Mouse (Mus musculus) cerebellum, adult 2 months (tissue): Measurements from ENCODE around the gene Faah.

Source experiments
- CTCF ChIP-seq: fragments of 200-500 bp; IDR thresholded peaks from 2 replicates; pipeline ENCODE4 v1.5.1; 2011; ENCODE audit warnings: low read depth, mild to moderate bottlenecking, control low read depth, low read length, moderate library complexity, borderline replicate concordance; ENCODE audit not compliant: insufficient read depth
- POLR2A ChIP-seq: fragments of 200-500 bp; IDR thresholded peaks from 2 replicates; pipeline ENCODE4 v1.6.1; 2011; ENCODE audit warnings: low read length, control low read depth, borderline replicate concordance; ENCODE audit not compliant: insufficient read depth

GRCm38 (mm10) chr4:115963751-115964150 is 54.0 kb downstream of the Faah start:
- TF ChIP-seq POLR2A, result no peak
- no peak for TF ChIP-seq CTCF
